Mouse (Mus musculus): Measurements from ENCODE around the gene Fkbp6.
A peak's percentile ranks its signal among the peaks of the same experiment; 100 is the strongest.
"Not testable (repeated sequence)": the region's sequence is repeated elsewhere in the genome, so short reads cannot be mapped to it uniquely, and the experiment has no call there.

The Fkbp6 gene

DNA sequence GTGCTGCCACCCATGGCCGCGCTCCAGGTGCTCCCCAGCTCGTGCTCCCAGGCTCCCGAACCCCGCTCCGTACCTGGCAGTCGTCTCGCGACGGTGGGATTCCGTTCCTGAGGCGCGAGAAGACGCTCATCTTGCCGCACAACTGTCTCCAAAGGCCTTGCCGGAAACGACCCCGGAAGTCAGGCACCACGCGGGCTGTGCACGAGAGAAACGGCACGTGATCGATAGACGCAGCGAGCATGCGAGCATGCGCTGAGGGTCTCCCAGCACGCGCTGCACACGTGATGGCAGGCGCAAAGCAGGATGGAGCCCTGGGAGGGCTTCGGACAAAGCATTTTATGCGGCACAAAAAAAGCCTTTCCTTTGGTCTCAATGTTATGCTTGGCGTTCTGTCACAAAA, at the start of gene Fkbp6:
TSS of gene Fkbp6 (minus strand) at position 183 of the 400 bp plus-strand sequence.
- DNase-seq: no peak

DNA sequence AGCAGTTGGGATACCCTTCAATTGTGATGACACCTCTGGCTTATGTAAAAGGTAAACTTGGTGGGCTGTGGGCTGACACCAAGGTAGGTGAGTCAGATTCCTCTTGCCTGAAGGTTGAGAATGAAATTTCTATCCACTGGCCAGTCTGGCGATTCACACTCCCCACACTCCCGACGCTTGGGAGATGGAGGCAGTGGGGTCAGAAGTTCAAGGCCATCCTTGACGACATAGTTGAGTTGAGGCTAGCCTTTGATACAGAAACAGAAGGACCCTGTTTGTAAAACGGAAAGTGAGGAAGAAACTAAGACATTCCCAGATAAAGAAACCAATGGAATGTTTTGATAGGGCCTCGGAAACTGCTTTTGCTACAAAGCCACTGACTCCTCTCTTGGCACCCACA, 49.5 kb upstream of the Fkbp6 start:
- DNase-seq: no peak

DNA sequence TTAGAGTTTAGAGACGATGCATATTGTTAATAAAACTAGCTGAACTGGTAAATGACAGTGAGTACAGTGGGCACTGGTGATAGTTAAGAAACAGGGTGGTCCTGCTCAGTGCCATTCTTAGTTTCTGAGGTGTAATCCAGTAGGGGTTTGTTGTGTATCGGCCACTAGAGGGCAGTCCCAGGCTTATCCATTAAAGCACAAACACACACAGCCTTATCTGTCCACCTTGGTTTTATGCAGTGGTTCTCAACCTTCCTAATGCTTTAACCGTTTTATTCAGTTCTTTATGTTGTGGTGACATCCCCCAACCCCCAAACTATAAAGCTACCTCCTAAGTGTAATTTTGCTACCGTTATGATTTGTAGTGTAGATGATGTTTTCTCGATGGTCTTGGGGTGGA, 46.0 kb upstream of the Fkbp6 start:
- peak; percentile 56 for DNase-seq

DNA sequence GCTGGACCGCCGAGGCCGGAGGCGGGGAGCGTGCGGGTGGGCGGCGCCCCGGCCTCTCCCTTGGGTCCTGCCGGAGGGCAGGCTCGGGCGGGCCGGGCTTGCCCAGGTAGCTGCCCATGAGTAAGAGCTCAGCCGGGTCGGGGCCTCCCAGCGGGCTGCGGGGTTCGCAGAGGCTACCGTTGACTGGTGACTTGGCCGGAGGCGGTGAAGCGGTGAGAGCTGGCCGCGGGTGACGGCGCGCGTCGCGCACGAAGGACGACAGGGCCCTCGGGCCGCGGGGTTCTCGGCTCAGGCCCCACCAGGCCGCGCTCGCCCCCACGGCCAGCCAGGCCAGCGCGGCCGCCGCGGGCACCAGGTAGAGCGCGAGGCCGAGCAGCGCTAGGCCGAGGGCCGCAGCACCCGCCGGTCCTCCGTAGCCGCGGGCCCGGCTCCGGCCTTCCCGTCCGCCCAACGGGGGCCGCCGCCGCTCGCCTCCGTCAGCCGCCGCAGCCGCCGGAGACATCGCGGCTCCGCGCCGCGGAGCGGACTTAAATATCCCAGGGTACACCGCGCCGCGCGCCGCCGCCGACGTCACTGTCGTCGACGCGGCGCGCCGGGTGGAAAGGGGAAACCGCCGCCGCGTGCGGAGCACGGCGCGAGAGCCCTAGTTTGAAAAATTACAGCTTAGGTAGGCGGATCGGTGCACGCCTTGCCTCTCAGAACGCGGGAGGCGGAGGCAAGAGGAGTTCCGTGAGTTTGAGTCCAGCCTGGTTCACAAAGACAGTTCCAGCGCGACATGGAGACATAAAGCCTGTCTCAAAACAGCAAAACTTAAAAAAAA, 44.4 kb upstream of the Fkbp6 start, which contains the start of gene Pom121:
TSS of gene Pom121 (minus strand) at position 543 of the 820 bp plus-strand sequence.
- peak; percentile 92 for DNase-seq

DNA sequence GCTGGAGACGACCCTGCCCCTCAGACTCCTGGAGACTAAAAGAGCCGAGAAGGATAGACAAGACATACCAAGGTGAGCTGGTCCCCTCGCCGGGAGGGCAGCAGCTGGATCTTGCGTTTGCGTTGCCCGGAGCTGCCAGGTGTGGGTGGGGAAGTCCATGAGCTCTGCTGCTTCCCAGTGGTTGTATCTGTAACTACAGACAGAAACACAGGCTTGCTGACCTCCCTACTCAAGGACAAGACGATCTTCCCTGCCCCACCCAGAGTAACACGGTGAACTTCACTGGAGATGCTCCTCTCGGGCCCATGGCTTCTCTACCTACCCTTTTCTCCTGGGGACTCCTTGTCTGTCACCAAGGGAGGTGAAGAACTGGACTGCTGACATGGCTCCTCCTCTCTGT, 33.9 kb upstream of the Fkbp6 start:
- no peak for DNase-seq

DNA sequence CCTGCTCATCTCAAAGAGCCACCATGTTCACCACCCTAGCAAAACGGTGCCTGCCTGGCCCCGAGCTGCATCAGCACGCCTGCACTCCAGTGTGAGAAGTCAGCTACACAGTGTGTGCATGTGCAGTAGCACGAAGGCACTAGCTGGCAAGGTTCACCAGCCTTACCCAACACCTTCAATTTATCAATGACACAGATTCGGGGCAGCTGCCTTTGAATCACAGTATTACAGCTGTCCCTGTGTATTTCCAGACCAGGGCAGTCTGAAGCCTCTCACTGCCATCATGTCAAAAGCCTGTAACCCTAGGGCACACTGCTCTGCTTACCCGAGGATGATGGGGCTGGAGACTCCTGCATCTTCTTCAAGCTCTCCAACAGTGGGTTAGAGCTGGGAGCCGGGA, 32.9 kb upstream of the Fkbp6 start:
- no peak for DNase-seq

DNA sequence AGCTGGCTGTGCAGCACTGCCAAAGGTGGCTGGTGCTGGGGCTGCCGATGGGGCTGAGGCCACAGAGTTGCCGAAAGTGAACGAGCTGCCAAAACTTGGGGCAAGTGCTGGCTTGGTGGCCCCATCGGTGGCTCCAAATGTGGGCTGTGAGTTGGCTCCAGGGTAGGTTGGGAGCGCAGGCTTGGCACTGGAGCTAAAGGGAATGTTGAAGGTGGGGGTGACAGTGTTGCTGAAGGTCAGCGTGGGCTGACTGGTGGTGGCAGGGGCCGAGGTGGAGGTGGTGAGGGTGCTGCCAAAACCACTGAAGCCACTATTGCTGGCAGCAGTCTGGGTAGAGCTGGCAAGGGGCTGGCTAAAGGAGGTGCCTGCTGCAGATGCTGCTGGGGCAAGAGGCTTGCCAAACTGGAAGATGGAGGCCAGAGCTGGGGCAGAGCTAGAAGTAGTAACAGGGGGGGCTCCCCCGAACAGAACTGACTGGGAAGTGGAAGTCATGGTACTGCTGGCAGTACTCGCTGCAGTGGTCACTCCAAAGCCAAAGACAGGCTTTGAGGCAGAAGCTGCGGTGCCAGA, 31.6 kb upstream of the Fkbp6 start:
- no peak for DNase-seq

DNA sequence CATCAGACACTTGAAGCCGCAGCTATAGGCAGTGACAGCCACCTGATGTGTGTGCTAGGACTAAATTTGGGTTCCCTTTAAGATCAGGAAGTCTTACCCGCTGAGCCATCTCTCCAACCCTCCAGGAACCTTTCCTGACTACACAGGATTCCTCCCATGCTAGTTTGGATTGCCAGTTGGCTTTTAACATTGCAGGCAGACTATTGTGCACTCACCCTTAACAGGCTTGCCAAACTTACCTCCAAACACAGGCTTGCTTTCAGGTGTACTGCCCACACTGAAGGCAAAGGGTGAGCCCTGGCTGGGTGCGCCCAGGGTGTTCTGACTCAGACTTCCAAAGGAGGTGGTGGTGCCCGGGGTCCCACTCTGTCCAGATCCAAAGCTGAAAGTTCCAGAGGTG, 30.8 kb upstream of the Fkbp6 start:
- no peak for DNase-seq

DNA sequence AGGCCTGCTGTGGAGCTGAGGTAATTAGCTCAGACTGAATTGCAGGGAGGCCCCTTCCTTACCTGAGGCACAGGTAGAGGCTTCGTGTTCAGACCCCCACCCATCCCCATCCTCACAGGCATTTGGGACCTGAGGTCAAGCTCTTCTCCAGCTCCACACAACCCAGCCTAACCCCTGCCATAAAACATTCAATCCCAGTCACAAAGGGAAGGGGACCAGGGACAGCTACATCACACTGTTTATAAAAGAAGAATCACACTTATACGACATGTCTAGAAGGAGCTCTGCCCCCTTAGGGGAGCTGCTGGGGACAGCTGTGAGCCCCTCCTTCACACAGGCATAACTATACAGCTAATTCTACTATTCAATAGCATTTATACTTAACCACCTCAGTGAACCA, 26.5 kb upstream of the Fkbp6 start:
- DNase-seq: no peak

DNA sequence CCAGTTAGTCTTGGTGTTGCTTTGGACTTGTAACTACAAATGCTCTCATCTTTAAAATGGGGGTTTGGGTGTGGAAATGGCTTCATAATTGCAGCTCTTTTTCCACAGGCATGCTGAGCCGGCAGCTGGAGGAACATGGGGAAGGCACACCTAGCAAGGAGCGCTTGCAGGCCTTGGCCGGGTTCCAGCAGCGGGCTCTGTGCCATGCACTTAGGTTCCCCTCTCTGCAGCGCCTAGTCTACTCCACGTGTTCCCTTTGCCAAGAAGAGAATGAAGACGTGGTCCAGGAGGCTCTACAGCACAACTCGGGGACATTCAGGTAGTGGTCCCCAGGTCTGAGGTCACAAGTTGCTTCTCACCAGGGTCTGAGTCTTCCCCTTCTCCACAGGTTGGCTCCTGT, 25.3 kb upstream of the Fkbp6 start:
- peak; percentile 52 for DNase-seq

DNA sequence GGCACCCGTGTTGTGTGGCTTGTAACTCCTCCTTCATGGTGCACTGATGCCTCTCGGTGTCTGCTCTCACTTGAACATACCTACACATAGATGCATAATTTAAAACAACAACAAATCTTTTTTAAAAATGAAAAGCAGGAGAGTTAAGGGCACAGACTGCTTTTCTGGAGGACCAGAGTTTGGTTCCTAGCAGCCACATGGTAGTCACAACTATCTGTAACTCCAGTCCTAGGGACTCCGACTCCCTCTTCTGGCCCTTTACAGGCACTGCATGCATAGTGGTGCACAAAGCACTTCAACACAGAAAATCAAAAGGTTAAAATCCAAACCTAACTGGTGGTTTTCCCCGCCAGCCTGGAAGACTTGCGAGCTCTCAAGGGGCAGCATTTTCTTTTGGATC, 23.8 kb upstream of the Fkbp6 start:
- no peak for DNase-seq

DNA sequence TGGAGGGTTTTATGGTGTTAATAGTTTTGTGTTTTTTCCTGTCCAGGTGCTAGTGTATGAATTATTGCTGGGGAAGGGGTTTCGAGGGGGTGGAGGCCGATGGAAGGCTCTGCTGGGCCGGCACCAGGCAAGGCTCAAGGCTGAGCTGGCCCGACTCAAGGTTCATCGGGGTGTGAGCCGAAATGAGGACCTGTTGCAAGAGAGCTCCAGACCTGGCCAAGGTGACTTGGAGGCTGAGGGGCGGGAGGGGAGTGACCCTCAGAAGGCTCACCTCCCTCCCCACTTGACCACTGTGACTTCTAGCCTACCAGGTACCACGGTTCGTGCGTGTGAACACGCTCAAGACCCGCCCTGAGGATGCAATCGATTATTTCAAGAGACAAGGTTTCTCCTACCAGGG, 21.4 kb upstream of the Fkbp6 start:
- DNase-seq: no peak

DNA sequence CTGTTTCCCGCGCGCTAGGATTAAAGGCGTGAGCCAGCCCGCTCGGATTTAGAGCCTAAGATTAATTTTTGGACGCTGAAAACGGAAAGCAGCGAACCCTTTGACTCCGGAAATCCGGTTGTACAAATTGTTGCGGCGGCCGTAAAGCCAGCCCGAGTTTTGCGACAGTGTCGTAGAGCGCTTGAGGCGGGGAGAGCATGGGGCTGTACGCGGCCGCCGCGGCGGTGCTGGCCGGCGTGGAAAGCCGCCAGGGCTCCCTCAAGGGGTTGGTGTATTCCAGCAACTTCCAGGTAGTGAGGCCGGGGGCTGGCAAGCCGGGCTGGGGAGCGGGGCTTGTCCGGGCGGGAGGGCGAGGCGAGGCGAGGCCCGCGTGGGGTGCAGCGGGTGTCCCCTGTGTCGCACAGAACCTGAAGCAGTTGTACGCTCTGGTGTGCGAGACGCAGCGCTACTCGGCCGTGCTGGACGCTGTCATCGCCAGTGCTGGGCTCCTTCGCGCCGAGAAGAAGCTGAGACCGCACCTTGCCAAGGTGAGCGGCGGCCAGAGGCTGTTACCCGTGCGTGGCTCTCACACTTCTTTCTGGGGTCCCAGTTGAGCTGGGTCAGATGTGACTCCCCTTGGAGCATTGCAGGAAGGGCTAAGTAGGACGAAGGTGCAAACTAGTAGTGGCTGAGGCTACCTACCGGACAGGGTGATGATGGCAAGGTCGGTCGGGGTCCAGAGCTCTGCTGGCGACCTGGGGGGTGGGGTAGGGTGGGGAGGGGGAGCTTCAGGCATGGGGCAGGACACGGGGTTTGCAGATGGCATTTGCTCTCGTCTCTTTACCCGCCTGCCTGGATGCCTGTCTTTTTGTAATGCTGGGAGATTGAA, 20.2 kb upstream of the Fkbp6 start, which contains the start of gene Nsun5:
TSS of gene Nsun5 (plus strand) at position 167 of the 868 bp plus-strand sequence.
- DNase-seq: peak; percentile 96

DNA sequence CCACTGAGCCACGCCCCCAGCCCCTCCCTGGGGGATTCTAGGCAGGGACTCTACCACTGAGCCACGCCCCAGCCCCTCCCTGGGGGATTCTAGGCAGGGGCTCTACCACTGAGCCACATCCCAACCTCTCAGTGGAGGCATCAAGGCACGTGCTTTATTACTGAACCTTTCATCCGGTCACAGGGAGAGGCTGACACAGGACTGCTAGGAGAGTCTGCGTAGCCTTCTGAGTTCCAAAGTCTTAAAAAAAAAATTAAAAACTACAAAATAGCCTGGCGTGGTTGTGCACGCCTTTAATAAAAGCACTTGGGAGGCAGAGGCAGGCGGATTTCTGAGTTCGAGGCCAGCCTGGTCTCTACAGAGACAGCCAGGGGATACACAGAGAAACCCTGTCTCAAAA, 19.4 kb upstream of the Fkbp6 start:
- DNase-seq: not testable (repeated sequence)

DNA sequence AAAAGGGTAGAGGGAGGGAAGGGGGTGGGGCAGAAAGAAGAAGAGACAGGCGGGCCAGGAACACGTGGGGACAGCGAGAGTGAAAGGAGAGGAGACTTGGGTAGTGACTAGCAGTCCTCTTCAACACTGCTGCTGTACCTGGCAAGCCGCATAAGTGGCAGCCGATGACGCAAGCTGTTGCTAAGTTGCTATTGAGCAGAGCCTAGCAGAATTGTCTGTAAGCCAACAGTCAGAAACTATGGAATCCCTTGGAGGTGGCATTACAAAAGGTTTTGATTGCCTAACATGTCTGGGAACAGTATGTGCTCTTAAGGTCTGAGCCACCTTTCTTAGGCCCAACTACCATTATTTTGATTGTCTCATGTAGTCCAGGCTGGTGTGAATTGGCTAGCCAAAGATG, 18.5 kb upstream of the Fkbp6 start:
- DNase-seq: no peak

DNA sequence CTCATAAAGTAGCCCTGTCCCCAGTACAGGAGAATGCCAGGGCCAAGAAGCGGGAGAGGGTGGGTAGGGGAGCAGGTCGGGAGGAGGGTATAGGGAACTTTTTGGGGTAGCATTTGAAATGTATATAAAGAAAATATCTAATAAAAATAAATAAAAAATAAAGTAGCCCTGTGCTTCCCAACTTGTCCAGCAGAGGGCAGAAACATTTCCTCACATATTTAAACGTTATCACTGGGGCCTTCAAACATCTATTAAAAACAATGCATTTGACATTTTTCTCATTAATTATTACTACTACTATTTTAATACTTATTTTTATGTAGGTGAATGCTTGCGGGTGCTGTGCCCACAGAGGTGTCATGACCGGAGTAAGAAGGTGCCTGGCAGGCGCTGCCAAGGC, 18.0 kb upstream of the Fkbp6 start:
- no peak for DNase-seq

DNA sequence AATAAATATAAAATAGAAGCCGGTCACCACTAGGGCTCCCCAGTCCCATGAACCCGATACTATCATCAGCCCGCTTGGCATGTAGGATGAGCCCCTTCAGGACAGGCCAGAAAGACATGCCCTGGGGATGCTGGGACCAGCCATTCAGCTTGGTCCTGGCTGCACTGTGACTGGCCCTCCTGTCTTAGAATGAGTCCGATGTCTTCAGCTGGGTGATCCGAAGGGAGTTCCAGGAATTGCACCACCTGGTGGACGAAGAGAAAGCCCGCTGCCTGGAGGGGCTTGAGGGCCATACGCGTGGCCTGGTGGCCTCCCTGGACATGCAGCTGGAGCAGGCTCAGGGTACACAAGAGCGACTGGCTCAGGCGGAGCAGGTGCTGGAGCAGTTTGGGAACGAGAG, 13.7 kb upstream of the Fkbp6 start:
- peak; percentile 39 for DNase-seq

DNA sequence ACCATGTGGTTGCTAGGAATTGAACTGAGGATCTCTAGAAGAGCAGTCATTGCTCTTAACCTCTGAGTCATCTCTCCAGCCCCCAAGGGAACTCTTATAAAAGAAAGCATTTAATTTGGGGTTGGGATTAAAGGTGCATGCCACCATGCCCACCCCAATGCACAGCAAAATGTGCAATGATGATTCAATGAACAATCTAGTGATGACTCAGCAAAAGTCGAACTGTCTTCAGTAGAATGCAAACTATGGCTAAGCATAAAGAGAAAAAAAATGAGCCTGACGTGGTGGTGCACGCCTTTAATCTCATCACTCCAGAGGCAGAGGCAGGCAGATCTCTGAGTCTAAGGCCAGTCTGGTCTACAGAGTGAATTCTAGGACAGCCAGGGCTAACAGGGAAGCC, 12.7 kb upstream of the Fkbp6 start:
- DNase-seq: no peak

DNA sequence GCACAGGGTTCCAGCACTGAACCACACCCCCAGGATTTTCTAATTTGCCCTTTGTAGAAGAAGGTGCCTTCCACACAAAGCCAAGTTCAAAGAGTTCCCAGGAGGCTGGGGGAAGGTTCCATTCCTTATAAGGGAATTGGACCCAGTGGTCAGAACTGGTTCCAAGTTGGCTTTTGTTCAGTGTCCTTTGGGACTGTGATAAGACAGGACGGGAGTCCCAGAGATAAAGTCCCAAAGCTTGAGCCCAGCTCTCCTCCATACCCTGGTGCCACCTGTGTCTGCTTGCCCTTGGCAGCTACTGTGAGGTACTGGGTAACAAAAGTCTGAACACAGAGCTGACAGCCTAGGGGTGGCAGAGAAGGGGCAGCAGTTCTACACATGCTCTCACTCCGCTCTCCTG, 9.9 kb upstream of the Fkbp6 start:
- DNase-seq: no peak

DNA sequence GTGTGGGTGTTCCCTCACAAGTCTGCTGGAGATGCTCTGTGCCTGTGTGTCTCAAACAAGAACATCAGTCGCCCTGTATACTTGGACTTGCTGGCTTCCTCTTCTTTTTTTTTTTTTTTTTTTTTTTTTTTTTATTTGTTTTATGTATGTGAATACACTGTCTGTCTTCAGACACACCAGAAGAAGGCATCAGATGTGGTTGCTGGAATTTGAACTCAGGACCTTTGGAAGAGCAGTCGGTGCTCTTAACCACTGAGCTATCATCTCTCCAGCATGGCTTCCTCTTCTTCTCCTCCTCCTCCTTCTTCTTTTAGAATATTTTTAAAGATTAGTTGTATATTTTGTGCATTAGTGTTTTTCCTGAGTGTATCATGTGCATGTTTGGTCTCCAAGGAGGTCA, 7.7 kb upstream of the Fkbp6 start:
- peak; percentile 50 for DNase-seq

DNA sequence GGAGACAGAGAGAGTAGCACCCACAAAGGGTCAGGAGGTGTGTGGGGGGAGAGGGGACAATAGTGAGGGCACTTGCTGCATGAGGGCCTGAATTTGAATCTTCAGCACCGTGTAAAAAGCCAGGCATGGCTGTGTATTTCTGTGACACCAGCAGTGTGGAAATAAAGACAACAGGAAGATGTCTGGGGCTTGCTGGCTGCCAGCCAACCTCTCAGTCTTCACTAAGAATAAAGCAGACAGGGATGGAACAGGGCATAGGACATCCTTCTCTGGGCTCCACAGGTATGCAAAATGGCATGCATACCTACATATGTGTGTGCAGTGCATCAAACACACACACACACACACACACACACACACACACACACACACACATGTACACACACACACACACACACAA, 6.2 kb upstream of the Fkbp6 start:
- DNase-seq: no peak

DNA sequence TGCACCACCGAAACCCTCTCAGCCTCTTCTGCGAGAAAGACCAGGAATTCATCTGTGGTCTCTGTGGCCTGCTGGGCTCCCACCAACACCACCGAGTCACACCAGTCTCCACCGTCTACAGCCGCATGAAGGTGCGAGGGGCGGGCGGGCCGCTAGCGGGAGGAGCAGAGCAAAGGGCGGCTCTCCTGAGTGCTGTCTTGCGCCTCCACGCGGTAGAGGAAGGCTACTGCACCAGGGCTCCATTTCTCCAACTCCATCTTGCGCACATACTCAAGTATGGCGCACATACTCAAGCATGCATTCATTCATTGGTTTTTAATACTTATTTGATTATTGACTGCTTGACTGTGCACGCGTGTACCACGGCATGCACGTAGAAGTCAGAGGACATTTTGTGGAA, 3.7 kb upstream of the Fkbp6 start:
- DNase-seq: no peak

DNA sequence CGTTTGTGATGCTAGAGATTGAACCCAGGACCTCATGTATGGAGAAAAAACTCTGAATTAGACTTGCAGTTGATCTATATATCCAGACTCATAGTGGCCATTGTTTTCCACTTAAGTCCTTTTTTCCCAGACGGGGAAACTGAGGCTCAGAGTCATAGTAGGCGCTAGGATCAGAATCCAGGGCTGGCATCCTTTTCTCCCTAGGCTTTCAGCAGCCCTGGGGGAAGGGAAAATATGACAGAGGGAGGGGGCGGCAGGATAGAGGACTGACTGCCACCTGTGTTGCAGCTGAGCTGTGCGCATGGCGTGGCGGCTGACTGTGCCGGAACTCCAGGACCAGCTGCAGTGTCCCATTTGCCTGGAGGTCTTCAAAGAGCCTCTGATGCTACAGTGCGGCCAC, 3.2 kb upstream of the Fkbp6 start, which contains the start of gene Trim50:
TSS of gene Trim50 (plus strand) at position 301 of the 400 bp plus-strand sequence.
- no peak for DNase-seq

DNA sequence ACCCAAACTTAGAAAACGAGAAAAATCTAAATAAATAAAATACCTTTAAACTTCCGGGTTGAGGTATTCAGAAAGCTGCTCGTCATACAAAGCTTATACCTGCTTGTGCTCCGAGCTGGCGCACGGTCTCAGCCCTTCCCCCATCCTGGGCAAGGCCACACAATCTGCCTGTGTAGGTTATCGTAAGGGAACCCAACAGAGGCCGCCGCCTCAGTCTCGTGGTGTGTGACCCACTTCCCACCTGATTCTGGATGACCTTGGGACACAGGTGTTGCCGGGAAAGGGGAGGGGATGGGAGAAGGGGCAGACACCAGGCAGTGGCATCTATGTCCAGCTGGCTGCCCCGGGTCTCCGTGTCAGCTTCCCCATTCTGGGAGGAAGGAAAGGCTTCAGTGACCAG, 1.8 kb upstream of the Fkbp6 start:
- DNase-seq: no peak
